Mouse (Mus musculus) T-cell, adult 66 days (primary cell): ENCODE results near the gene AI837181. TPM values are rescaled to one million over a fixed set of nuclear protein-coding genes. Genes with fewer than 3 reads are reported as not detected.

Source experiments
- total RNA-seq, 2 experiments: library from RNA; stranded (reverse); gene quantifications; 3 replicates in 1 of 2; 4 replicates in 1 of 2; pipeline ENCODE4 v1.2.4; 2023

The AI837181 gene
- 10 to 100 TPM; 66.9 to 71.3 TPM for total RNA-seq

DNA sequence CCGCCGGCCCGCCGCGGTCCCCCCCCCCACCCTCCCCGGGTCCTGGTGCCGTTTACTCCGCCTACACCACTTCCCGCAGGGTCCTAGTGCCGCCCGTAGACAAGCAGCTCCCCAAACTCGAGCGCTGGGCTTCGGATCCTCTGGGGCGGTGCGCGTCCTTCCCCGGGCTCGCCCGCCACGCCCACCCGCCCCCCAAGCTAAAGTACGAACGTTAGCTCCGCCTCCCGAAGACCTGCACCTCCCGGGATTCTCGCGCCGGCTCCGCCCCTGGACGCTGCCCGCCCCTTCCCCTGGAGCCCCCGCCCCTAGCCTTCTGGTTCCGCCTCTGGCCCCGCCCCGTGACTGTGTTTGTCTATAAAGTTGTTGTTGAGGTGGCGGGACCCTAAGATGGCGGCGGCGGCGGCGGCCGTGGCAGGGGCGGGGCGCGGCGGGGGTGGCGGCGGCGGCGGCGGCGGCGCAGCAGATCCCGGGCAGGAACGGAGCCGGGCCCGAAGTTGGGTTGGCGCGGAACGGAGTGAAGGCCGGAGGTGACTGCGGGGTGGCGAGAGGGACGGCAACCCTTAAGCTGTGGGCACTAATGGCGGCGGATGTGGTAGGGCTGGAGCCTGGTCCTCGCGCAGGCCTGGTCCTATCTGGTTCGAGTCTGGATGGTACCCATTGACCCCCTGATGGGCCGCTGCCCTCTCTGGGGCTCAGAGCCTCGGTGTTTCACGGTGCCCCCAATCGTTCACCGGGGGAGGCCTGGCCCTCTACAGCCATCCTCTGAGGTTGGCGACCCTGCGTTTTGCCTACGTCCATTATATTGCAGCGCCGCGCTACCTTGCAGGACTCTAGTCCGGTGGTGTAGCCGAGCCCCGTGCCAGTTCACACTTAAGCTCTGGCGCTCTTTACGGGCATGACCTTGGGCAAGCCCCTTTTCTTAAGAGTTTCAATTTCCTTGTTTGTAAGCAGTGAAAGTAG is at the start of gene AI837181, which contains the start of gene Drap1:
Gene AI837181, plus strand, starts transcription at position 363 of the 960 bp plus-strand sequence.
Gene Drap1, minus strand, starts transcription at position 198 of the 960 bp plus-strand sequence.

GRCm38 (mm10) chr19:5388588-5389242 is 36.2 kb upstream of the AI837181 start, which contains the start of gene Sart1:
TSS of gene Sart1 (minus strand) at chr19:5388703.

DNA sequence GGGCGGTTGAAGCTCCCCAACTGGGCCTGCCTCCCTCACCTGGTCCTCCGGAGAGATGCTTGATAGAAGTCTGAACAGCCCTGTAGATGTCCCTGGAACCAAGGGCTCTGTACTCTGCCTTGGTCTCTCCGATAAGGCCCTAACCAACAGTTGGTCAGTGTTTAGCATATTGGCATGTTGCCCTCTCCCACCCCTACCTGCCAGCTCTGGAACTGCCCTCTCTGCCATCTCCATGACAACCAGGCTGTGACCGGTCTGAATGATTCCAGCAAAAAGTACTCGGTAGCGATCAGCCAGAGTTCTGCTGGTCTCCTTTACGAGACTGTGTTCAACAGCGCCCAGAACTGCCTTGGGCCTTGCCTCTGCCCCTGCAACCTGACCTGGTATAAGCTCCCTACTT is 22.7 kb upstream of the AI837181 start, which contains the start of gene Tsga10ip:
Gene Tsga10ip, minus strand, starts transcription at position 234 of the 400 bp plus-strand sequence.

DNA sequence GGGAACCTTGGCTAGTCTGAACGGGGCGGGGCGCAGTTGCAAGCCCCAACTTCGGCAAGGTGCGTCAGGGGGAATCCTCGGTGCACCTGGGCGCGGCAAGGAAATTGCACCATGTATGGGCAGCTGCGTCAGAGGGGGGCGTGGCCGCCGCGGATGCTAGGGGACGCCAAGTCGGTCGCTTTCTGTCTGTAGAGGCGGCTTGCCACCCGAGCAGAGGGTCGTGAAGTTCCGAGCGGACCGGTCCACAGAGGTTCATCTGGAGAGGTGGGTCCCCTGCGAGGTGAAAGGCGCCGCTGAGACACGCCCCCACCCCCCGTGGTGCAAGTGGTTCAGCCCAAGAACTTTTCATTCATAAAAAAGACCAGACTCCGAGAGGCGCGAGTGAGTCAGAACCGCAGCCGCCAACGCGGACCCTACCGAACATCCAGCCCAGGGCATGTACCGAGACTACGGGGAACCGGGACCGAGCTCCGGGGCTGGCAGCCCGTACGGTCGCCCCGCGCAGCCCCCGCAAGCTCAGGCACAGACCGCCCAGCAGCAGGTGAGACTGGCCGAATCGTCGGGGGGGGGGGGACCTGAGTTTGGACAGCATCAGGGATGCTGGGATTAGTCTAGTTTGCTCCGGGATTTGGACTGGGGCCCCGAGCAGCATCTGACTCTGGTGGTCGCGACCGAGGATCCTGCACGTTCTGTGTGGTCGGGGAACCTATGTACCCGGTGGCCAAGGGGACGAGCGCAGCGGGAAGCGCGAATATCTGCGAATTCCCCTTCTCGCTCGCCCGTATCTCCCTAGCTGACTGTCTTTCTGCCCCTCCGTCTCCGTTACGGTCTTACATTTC is 22.8 kb downstream of the AI837181 start, which contains the start of gene Fosl1:
Gene Fosl1, plus strand, starts transcription at position 33 of the 839 bp plus-strand sequence.

GRCm38 (mm10) chr19:5457746-5458442 is 33.0 kb downstream of the AI837181 start, which contains the start of gene Ccdc85b:
TSS of gene Ccdc85b (minus strand) at chr19:5457894.

GRCm38 (mm10) chr19:5460465-5460911 is 35.5 kb downstream of the AI837181 start, which contains the start of gene Fibp:
TSS of gene Fibp (plus strand) at chr19:5460615.

GRCm38 (mm10) chr19:5468374-5468773 is 43.4 kb downstream of the AI837181 start, which contains the start of gene Ctsw:
TSS of gene Ctsw (minus strand) at chr19:5468507.

DNA sequence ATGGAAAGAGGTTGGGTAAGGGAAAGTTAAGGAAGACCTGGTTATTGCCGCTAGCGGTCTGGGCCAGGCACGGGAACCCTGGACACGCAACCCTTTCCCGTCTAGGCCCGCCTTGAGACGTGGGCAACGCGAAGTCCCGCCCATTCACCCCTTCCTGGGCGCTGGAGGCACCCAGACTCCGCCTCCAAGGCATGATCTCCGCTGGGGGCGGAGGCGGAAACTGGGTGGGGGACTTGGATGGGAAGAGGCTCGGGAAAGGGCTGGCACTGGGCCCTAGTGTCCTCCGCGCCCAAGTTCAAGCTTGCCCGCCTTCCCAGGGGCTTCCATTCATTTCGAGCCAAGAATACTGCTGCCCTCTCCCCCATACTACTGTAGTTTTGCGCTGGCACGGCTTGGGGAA is 48.8 kb downstream of the AI837181 start, which contains the start of gene Efemp2:
Gene Efemp2, plus strand, starts transcription at position 235 of the 400 bp plus-strand sequence.

Other genes with a start within 250 kb of the AI837181 start
- gene Pacs1, start 152.0 kb upstream of the AI837181 start, total RNA-seq, result 100 to 1,000 TPM; 102 to 103 TPM
- 100 to 1,000 TPM; 262 to 282 TPM for gene Sf3b2, start 129.7 kb upstream of the AI837181 start, total RNA-seq
- not detected for gene Gal3st3, start 126.8 kb upstream of the AI837181 start, total RNA-seq
- gene Catsper1, start 89.4 kb upstream of the AI837181 start, total RNA-seq, result not detected
- gene Cst6, start 75.6 kb upstream of the AI837181 start, total RNA-seq, result 1 to 10 TPM; 1.0 to 2.9 TPM
- 10 to 100 TPM; 35.1 to 42.2 TPM for gene Eif1ad, start 58.4 kb upstream of the AI837181 start, total RNA-seq
- 100 to 1,000 TPM; 104 to 116 TPM for gene Banf1, start 58.0 kb upstream of the AI837181 start, total RNA-seq
- 100 to 1,000 TPM; 183 to 193 TPM for gene Sart1, start 36.4 kb upstream of the AI837181 start, total RNA-seq
- gene Tsga10ip, start 22.6 kb upstream of the AI837181 start, total RNA-seq, result under 1 TPM in 1 of 2 experiments, not detected in 1; 0.98 TPM
- 100 to 1,000 TPM; 176 to 179 TPM for gene Drap1, start 165 bp upstream of the AI837181 start, total RNA-seq
- gene Fosl1, start 22.4 kb downstream of the AI837181 start, total RNA-seq, result not detected
- 1 to 10 TPM; 7.1 TPM for gene Ccdc85b, start 32.8 kb downstream of the AI837181 start, total RNA-seq
- 10 to 100 TPM; 85.7 to 89.0 TPM for gene Fibp, start 35.5 kb downstream of the AI837181 start, total RNA-seq
- 100 to 1,000 TPM; 168 to 233 TPM for gene Ctsw, start 43.4 kb downstream of the AI837181 start, total RNA-seq
- gene Efemp2, start 48.8 kb downstream of the AI837181 start, total RNA-seq, result 1 to 10 TPM; 1.6 to 3.4 TPM
- gene Mus81, start 63.3 kb downstream of the AI837181 start, total RNA-seq, result 10 to 100 TPM; 46.1 to 52.7 TPM
- 1,000 to 10,000 TPM; 1,462 to 1,487 TPM for gene Cfl1, start 65.3 kb downstream of the AI837181 start, total RNA-seq
- gene 1700020D05Rik, start 78.6 kb downstream of the AI837181 start, total RNA-seq, result 1 to 10 TPM; 2.1 to 2.6 TPM
- 10 to 100 TPM in 1 of 2 experiments, 1 to 10 TPM in 1; 9.2 to 10.5 TPM for gene Snx32, start 85.4 kb downstream of the AI837181 start, total RNA-seq
- not detected for gene Ovol1, start 135.5 kb downstream of the AI837181 start, total RNA-seq
- 10 to 100 TPM; 25.5 to 26.2 TPM for gene Ap5b1, start 142.9 kb downstream of the AI837181 start, total RNA-seq
- gene Rnaseh2c, start 176.7 kb downstream of the AI837181 start, total RNA-seq, result 100 to 1,000 TPM; 113 TPM
- 100 to 1,000 TPM; 120 to 134 TPM for gene Kat5, start 185.1 kb downstream of the AI837181 start, total RNA-seq
- 100 to 1,000 TPM; 129 to 143 TPM for gene Rela, start 212.3 kb downstream of the AI837181 start, total RNA-seq
- gene Sipa1, start 238.6 kb downstream of the AI837181 start, total RNA-seq, result 100 to 1,000 TPM; 205 to 236 TPM